Mouse (Mus musculus): ENCODE results near the gene Gm48552. TPM values are rescaled to one million over a fixed set of nuclear protein-coding genes. Genes with fewer than 3 reads are reported as not detected.
A peak's percentile ranks its signal among the peaks of the same experiment; 100 is the strongest.

The Gm48552 gene
- polyA plus RNA-seq, 1 experiment from 2014 or later, result 1.0 TPM

DNA sequence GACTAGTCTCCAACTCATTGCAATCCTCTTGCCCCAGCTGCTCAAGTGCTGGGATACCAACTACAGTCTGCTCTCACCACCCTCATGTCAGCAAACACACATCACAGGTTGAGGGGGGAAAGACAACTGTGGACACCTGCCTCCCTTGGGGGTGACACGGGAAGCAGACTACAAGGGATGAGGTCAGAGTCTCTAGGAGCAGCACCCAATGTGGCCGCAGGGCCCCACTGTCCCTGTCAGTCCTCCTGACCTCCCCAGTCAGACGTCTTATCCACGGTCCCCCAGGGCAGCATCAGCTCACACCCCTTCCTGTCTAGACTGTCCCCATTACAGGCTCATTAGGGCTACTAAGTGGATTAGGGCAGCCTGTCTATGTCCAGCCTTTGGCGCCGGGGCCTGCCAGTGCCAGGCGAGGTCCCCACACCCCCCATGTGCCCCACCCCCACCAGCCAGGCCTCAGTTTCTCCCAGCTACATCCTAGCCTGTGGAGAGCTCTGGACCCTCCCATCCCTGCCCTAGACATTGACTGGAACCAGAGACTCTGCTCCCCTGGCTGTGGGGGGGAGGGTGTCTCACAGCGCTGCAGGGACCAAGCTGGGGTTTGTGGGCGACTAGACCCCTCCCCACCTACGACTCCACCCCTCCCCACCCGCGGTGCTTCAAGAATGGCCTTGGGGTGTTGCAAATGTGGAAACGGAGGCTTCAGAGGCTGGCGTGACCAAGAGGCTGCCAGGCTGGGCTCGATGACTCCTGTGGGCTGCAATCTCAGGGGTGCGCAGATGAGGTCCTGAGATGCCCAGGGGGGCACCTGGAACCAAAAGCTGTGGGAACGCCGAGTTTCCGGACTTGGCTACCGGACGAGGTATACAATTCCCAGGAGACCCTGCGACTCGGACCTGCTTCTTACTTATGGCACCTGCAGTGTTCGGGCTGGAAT is 18.0 kb downstream of the Gm48552 start:
- no peaks in the 10 kb centered on the region for H3K9me3 ChIP-seq
- no peak for DNase-seq (ENCODE audit: low spot score)
- peak overlapping the region; percentile 81 for H3K27ac ChIP-seq
- 25% methylated on average over 24 of the region's 24 CpGs for WGBS
- peak overlapping the region; percentile 40 for H3K4me3 ChIP-seq
- H3K36me3 ChIP-seq, result peaks cover 6% of the 10 kb centered on the region; the same call in 1 of the 2 replicates
- H3K4me1 ChIP-seq (replicated peaks), result peaks cover 97% of the 10 kb centered on the region
- H3K27me3 ChIP-seq (ENCODE audit: insufficient read depth, poor library complexity, severe bottlenecking), result peaks cover 85% of the 10 kb centered on the region

GRCm38 (mm10) chr10:81407539-81408423 is 19.0 kb downstream of the Gm48552 start:
- H3K27me3 ChIP-seq (ENCODE audit: insufficient read depth, poor library complexity, severe bottlenecking), result peaks cover 79% of the 10 kb centered on the region
- 27% methylated on average over 31 of the region's 31 CpGs for WGBS
- peaks cover 97% of the 10 kb centered on the region for H3K4me1 ChIP-seq (replicated peaks)
- no peaks in the 10 kb centered on the region for H3K9me3 ChIP-seq
- peaks cover 6% of the 10 kb centered on the region; the same call in 1 of the 2 replicates for H3K36me3 ChIP-seq
- DNase-seq (ENCODE audit: low spot score), result peak; percentile 46
- H3K27ac ChIP-seq, result peak overlapping the region; percentile 81
- H3K4me3 ChIP-seq, result peak overlapping the region; percentile 40

DNA sequence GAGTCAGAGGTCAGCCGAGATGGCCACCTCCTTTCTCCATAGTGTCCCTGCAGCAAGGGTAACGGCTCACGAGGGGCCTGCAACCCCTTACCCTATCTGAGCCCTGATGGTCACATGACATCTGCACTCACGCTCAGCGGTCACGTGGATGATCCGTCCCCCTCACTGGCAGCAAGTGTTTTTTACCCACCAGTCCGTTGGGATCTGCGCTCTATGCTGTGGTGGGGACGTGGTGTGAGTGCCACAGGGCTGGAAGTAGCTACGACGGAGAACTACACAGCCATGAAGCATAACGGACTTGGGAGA is 19.6 kb downstream of the Gm48552 start:
- H3K27me3 ChIP-seq (ENCODE audit: insufficient read depth, poor library complexity, severe bottlenecking), result peaks cover 73% of the 10 kb centered on the region
- DNase-seq (ENCODE audit: low spot score), result no peak
- peak overlapping the region; percentile 81 for H3K27ac ChIP-seq
- H3K4me3 ChIP-seq, result peak overlapping the region; percentile 30; the same call in 1 of the 2 replicates
- no peaks in the 10 kb centered on the region for H3K9me3 ChIP-seq
- H3K36me3 ChIP-seq, result peaks cover 6% of the 10 kb centered on the region; the same call in 1 of the 2 replicates
- WGBS, result 40% methylated on average over 13 of the region's 13 CpGs
- peaks cover 97% of the 10 kb centered on the region for H3K4me1 ChIP-seq (replicated peaks)

- WGBS, result 14% methylated on average over 9 of the region's 9 CpGs
- H3K36me3 ChIP-seq, result peaks cover 6% of the 10 kb centered on the region; the same call in 1 of the 2 replicates
- DNase-seq (ENCODE audit: low spot score), result peak; percentile 78
- peak overlapping the region; percentile 81 for H3K27ac ChIP-seq
- H3K27me3 ChIP-seq (ENCODE audit: insufficient read depth, poor library complexity, severe bottlenecking), result peaks cover 68% of the 10 kb centered on the region
- H3K9me3 ChIP-seq, result no peaks in the 10 kb centered on the region
- peaks cover 97% of the 10 kb centered on the region for H3K4me1 ChIP-seq (replicated peaks)
- H3K4me3 ChIP-seq, result peak overlapping the region; percentile 30
Measured at GRCm38 (mm10) chr10:81408871-81409291, 20.1 kb downstream of the Gm48552 start.

DNA sequence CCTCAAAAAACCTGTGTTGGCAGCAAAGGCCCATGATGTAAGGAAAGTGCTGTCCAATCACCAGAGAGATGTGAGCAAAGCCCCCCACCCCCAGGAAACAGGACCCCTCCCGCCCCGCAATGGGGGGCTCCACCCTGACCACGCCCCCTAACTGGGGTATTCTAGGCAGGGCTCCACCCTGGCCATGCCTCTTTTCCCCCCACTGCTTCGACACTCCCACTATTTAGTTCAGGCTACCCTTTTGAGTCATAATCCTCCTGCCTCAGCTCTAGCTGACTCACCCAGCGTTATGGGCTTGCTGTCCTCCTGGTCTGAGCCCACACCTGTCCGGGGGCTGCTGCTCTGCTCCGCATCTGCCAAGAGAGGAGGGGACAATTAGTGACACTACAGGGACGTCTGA is 20.5 kb downstream of the Gm48552 start:
- Histone ChIP-seq H3K4me1 (replicated peaks) (peaks cover 97% of the 10 kb centered on the region), H3K27me3 (ENCODE audit: insufficient read depth, poor library complexity, severe bottlenecking) (peaks cover 64% of the 10 kb centered on the region), H3K4me3 (peak overlapping the region; percentile 30), H3K36me3 (peaks cover 6% of the 10 kb centered on the region; the same call in 1 of the 2 replicates), H3K9me3 (no peaks in the 10 kb centered on the region), H3K27ac (peak overlapping the region; percentile 81)
- 18% methylated on average over 8 of the region's 8 CpGs for WGBS
- no peak for DNase-seq (ENCODE audit: low spot score)

DNA sequence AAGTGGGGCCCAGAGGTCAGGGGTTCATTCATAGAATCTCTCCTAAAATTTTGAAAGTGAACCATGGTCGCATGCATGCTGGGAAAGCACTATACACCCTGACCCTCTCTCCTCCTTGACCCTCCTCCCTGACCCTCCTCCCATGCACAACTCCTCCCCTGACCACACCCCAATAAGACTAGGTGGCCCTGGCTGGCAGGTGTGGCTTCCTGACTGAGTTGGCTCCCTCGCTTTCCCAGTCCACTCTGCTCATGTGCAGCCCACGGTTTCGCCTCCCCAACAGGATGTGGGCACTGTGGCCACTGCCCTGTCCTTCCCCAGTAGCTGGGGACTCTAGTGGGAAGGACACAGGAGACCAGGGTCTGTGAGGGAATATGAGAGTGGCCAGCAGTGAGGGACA is 21.5 kb downstream of the Gm48552 start:
- Histone ChIP-seq H3K4me3 (peak overlapping the region; percentile 30; the same call in 1 of the 2 replicates), H3K36me3 (peaks cover 6% of the 10 kb centered on the region; the same call in 1 of the 2 replicates), H3K27me3 (ENCODE audit: insufficient read depth, poor library complexity, severe bottlenecking) (peaks cover 54% of the 10 kb centered on the region), H3K27ac (peak overlapping the region; percentile 88), H3K9me3 (no peaks in the 10 kb centered on the region), H3K4me1 (replicated peaks) (peaks cover 100% of the 10 kb centered on the region)
- 65% methylated on average over 4 of the region's 4 CpGs for WGBS
- no peak for DNase-seq (ENCODE audit: low spot score)

- no peak for DNase-seq (ENCODE audit: low spot score)
- H3K36me3 ChIP-seq, result peaks cover under 1% of the 10 kb centered on the region; the same call in 1 of the 2 replicates
- no peak overlapping the region for H3K4me3 ChIP-seq
- H3K27me3 ChIP-seq (ENCODE audit: insufficient read depth, poor library complexity, severe bottlenecking), result peaks cover 51% of the 10 kb centered on the region
- peak overlapping the region; percentile 88 for H3K27ac ChIP-seq
- 84% methylated on average over 9 of the region's 9 CpGs for WGBS
- no peaks in the 10 kb centered on the region for H3K9me3 ChIP-seq
- H3K4me1 ChIP-seq (replicated peaks), result peaks cover 100% of the 10 kb centered on the region
Measured at GRCm38 (mm10) chr10:81410981-81411380, 22.2 kb downstream of the Gm48552 start.

DNA sequence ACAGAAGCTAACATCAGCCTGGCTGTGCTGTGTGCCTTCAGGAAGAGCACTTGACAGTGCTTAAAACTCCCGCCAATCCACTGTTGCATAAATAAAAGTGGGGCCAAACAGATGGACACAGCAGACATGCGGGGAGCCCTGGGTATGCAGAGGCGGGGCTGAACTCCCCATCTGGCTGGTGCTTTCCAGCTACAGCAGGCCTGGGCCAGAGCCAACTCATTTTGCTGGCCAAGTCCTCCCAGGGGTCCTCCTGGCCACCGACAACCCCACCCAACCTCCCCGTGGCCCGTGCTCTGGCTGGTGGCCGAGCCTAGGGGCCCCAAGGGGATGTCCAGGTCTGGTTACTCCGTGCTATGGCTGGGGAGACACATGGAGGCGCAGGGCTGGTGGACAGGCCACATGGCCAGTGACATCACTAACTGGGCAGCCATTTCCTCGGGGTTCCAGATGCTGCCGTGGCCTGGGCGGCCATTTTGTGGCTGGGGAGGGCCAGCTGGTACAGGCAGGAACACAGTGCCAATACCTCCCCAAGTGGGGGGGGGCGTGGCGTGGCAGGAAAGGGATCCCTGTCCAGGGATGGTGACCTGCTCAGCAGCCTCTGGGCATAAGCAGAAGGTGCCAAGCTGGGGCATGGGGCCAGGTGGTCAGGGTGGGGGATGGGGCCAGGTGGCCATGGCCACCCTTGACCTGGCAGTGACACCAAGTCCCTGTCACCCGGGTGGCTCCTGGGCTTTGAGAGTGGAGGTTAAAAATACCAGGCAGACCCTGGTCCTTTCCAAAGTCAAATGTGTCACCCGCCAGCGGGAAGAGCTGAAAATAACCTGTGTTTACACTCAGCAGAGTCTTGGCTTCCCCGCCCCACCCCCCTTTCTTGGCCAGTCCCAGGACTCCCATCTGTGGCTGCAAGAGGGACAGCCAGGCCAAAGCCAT is 22.9 kb downstream of the Gm48552 start:
- Histone ChIP-seq H3K9me3 (no peaks in the 10 kb centered on the region), H3K27ac (peak overlapping the region; percentile 88), H3K36me3 (no peaks in the 10 kb centered on the region; the same call in 1 of the 2 replicates), H3K4me1 (replicated peaks) (peaks cover 100% of the 10 kb centered on the region), H3K27me3 (ENCODE audit: insufficient read depth, poor library complexity, severe bottlenecking) (peaks cover 44% of the 10 kb centered on the region), H3K4me3 (no peak overlapping the region)
- WGBS, result 79% methylated on average over 18 of the region's 18 CpGs
- no peak for DNase-seq (ENCODE audit: low spot score)

- H3K36me3 ChIP-seq, result no peaks in the 10 kb centered on the region; the same call in 1 of the 2 replicates
- 79% methylated on average over 16 of the region's 16 CpGs for WGBS
- H3K4me1 ChIP-seq (replicated peaks), result peaks cover 100% of the 10 kb centered on the region
- H3K27ac ChIP-seq, result peak overlapping the region; percentile 88
- H3K4me3 ChIP-seq, result no peak overlapping the region
- no peaks in the 10 kb centered on the region for H3K9me3 ChIP-seq
- peaks cover 43% of the 10 kb centered on the region for H3K27me3 ChIP-seq (ENCODE audit: insufficient read depth, poor library complexity, severe bottlenecking)
- no peak for DNase-seq (ENCODE audit: low spot score)
Measured at GRCm38 (mm10) chr10:81412586-81413309, 23.9 kb downstream of the Gm48552 start.

DNA sequence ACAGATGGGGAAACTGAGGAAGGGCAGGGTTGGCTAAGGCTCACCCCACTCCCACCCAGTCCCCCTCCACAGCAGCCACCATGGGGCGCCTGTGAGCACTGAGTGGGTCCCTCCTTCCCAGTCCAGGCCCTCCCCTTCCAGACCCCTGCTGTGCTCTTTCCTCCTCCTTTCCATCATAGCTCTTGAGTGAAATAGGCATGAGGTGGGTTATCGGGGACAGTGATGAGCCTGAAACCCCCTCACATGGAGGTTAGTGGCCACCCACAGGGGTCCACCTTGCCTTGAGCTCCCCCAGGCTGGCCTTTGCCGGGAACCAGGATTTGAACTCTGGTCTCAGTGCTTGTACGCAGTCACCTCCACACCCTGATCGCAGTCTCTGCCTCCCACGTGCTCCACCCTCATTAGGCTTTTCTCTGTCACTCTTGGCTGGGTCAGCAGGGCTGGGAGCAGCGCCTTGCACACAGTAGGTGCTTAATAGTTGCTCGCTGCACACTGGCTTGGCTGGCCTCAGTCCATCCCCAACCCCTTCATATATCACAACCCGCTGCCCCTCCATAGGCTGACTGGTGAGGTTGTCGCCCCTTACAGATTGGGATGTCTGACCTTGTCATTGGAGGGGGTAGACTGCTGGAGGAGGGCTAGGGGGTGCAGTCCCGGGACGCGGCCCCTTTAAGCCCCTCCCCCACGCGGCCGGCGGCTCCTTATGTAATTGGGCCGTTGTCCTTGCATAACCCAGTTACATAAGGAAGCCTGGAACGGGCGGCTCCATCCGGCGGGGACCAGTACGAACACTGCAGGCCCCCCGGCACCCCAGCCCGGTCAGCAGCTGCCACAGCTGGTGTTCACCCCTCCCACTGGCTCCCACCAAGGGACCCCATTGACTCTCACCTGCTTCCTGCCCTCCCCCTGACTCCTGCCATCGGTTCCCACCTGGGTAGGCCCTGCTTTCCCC is 24.8 kb downstream of the Gm48552 start:
- WGBS, result 28% methylated on average over 26 of the region's 26 CpGs
- Histone ChIP-seq H3K9me3 (no peaks in the 10 kb centered on the region), H3K27me3 (ENCODE audit: insufficient read depth, poor library complexity, severe bottlenecking) (peaks cover 43% of the 10 kb centered on the region), H3K36me3 (no peaks in the 10 kb centered on the region; the same call in 1 of the 2 replicates), H3K4me1 (replicated peaks) (peaks cover 100% of the 10 kb centered on the region), H3K27ac (peak overlapping the region; percentile 88), H3K4me3 (peak overlapping the region; percentile 30)
- DNase-seq (ENCODE audit: low spot score), result peak; percentile 63

All from hindbrain, embryonic 10.5 days (tissue).